Mouse (Mus musculus): ENCODE results near the gene Ifitm6.
"Not testable (repeated sequence)": the region's sequence is repeated elsewhere in the genome, so short reads cannot be mapped to it uniquely, and the experiment has no call there.

Gene Ifitm6

DNA sequence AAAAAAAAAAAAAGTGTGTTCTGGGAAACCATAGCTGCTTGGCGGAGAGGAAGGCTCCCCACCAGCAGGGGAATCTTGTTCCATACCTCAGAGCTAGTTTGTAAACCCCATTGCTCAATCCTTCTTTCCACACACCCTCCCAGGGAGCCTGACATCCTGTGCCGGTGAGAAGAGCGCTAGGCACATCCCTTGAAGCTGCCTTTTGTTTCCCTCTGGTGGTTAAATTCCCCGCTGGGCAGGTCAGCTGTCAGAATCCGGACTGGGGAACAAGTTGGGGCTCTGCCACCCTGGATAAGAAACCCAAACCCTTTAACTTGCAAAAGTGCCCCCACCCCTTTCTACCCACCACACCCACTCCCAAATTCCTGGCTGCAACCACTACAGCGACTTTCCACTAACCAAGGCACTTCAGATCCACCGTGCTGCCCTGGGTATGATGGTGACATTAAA lies 9.4 kb downstream of the Ifitm6 start:
- DNase-seq = no peak

GRCm38 (mm10) chr7:141006914-141007313 lies 10.8 kb downstream of the Ifitm6 start:
- no peak for DNase-seq

DNA sequence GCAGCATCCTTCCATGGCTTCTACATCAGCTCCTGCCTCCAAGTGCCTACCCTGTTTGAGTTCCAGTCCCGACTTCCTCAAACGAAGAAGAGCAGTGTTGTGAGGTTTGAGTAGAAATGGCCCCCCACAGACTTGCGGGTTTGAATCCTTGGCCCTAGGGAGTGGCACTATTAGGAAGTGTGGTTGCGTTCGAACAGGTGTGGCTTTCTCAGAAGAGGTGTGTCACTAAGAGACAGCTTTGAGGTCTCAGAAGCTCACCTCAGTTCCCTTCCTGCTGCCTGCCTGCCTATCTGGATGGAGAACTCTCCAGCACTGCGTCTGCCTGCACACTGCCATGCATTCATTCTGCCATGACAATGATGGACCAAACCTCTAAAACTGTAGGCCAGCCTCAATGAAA lies 11.3 kb downstream of the Ifitm6 start:
- no peak for DNase-seq

DNA sequence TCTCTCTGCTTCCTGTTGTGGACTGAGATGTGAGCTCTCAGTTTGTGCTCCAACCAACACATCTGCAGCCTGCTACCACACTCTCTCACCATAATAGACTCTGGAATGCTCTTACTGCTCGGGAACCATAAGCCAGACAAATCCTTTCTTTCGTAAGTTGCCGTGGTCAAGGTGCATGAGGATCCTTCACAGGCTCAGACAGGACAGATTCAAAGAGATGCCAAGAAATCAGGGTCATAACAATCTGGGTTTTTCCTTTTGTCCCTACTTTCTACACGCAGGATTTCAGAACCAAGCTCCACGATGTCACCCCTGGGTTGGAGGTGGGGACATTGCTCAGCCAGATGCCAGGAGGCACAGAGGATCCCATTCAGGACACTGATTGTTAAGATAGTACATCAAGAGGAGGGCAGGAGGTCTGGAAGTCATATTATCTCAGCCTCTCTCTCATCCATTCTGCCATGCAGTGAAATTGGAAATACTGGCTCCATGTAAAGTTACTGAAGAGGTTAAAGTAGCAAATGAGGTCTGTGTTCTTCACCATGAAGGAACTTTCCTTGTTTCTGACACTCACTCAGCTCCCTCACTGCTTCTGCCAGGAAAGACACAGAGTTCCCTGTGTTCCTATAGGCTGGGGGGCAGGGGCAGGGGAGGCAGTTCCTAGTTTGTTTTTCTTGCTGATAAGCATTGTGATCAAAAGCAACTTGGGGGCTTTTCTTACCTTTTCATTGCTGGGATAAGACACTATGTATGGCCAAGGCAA lies 14.3 kb downstream of the Ifitm6 start:
- DNase-seq = no peak

GRCm38 (mm10) chr7:141000881-141001708 lies 16.6 kb downstream of the Ifitm6 start:
- DNase-seq = no peak

GRCm38 (mm10) chr7:140998853-140999700 lies 18.6 kb downstream of the Ifitm6 start:
- DNase-seq = no peak

GRCm38 (mm10) chr7:140997817-140998216 lies 19.9 kb downstream of the Ifitm6 start:
- no peak for DNase-seq

DNA sequence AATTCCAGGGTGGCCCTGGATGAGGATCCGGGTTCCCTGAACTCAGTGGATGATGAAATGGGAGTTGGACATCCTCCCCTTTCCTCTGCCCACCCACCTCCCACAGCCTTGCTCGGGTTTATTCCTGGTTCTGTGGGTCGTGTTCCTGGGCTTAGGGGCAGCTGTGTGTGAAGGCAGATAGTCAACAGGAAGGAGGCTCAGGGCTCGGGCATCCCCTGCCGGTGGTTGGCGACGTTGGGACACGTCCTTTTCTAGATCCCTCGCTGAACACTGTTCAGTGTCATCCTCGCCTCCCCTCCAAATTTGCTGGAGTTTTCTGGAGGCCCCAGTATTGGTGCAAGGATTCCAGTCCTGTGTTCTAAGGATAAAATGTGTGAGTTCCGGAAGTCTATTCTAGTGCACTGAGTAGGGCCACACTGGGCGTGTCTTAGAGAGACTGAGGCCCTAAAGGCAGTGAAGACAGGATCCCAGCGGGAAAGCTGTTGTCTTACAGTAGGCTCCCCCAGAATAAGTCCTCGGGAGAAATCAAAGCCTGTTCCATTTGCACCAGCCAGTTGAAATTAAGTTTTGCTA lies 26.5 kb downstream of the Ifitm6 start:
- DNase-seq = no peak

DNA sequence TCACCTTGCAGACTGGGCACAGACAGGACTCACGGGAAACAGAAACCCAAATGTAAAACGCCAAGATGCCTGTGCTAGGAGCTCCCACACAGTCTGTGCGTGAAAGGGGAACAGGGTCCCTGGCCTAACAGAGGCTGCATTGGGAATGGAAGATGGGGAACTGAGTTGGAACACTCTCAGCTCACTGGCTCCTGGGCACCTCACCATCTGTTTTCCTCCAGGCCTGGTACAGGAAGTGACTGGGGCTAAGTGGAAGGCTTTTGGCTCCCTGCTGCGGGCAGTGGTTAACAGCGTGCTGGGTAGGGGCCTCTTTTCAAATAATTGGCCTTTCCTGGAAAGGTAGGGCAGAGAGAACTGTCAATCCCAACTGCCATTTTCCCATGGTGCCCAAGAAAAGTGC lies 27.1 kb downstream of the Ifitm6 start:
- no peak for DNase-seq

GRCm38 (mm10) chr7:140990185-140990584 lies 27.5 kb downstream of the Ifitm6 start:
- DNase-seq = no peak

GRCm38 (mm10) chr7:140989022-140989421 lies 28.7 kb downstream of the Ifitm6 start:
- DNase-seq = no peak

DNA sequence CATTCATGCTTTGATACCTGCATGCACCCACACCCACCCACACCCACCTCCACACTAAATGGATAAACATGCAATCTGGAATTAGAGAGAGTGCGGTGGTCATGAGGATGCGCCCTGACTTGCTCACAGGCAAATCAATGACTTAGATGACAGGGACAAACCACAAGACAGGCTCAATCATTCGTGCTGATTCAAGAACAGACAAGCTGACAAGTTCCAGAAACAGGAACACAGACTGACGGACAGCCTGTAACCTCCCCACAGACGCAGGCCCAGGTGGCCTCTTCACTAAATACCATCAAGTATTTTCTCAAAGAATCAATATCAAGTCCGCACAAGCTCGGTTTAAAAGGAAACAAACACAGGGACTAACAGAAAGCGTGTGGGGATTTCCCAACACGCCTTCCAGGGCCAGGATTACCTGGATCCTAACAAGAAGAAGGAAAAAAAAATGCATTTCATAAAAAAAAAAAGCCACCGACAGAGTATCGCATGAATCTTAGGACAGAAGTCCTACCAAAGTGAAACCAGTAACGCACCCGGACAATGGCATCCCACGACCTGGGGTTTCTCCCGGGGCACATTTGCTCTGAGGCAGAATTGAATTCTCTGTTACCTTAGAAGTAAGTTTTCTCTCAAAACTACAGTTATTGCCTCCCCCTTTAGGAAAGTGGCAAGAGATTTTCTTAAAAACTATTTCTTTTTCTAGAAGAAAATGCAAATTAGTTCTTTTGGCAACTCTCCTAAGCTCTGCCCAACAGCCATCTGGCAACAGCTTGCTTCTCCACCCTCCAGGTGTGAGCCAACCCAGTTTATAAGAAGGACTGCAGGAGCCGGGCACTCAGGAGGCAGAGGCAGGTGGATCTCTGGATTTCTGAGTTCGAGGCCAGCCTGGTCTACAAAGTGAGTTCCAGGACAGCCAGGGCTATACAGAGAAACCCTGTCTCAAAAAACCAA lies 30.3 kb downstream of the Ifitm6 start:
- DNase-seq = no peak

GRCm38 (mm10) chr7:140982971-140983370 lies 34.8 kb downstream of the Ifitm6 start:
- DNase-seq = no peak

- no peak for DNase-seq
Observed at GRCm38 (mm10) chr7:140981704-140982103, 36.0 kb downstream of the Ifitm6 start.

- DNase-seq = not testable (repeated sequence)
Observed at GRCm38 (mm10) chr7:140976720-140977119, 41.0 kb downstream of the Ifitm6 start.

DNA sequence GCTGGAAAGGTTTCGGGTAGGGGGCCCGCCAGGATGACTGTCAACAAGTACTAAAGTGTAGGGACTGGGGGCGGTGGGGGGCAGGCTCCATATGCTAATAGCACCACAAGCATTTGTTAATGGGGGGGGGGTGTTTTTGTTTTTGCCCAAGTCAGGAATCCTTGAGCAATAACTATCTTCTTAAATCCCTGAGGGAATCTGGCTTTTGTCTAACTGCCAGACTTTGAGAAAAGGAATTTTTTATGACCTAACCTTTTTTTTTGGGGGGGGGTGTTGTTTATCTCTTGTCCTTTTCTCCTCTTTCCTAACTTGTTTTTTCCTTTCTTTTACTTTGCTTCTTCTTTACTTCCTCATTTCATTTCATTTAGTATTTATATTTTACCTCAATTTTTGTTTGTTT lies 42.3 kb downstream of the Ifitm6 start:
- DNase-seq = no peak

- DNase-seq = no peak
Observed at GRCm38 (mm10) chr7:140974940-140975339, 42.8 kb downstream of the Ifitm6 start.

DNA sequence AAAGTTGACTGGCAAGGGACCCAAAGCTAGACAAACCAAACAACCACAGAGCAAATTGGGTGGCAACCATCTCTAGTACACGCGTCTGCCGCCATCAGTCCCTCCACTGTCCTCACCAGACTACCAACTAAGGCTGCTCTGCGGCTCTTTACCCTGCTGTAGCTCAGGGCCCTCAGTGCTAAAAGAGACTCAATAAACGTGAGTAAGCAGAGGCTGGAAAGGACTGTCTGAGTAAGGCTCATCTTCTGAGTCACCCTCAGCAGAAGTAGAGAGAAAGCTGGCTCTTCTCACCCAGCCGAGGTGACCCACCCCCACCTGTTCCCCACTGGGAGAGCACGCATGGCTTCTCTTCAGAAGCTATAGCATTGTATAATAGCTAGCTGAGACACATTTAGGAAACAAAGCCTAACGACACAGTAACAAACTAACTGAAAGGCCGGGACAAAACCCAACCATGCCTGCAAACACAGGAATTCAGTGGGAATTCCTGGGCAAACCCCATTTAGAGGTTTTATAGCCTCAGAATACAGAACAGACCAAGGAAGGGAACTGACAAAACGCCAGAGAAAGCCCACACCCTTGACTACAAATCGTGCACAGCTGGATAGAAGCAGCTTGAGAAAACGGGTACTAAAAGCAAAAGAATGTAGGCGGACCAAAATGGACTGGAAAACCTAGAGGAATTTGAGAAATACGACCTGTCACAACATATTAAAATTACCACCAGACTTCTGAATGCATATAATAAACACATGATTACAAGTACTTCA lies 44.1 kb downstream of the Ifitm6 start:
- no peak for DNase-seq

DNA sequence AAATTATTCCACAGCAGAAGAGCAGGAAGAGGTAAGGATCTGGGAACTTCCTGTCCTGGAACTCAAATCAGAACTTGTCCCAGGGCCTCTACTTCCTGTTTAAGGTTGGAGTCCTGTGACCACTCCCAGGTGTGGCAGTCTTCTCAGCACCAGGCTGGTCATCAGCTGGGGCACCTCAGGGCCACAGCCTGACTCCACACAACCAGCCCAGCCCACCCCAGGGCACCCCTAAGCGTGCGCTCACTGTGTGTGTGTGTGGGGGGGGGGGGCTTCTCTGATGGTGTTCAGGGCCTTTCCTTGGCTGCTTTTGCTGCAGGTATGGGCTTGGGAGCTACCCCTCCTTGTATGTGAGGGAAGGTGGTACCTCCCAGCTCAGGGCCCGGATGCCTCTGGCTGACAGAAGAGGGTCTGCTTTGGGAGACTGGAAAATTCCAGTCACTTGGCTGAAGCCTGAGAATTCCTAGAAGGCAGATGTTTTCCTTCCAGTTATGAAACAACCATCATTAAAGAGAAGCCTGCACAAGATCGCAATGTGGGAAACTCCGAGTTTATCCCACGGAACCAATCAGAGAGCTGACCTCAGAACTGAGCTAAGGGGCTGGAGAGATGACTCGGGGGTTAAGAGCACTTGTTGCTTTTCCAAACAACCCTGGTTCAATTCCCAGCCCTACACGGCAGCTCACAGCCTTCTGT lies 46.1 kb downstream of the Ifitm6 start:
- no peak for DNase-seq

DNA sequence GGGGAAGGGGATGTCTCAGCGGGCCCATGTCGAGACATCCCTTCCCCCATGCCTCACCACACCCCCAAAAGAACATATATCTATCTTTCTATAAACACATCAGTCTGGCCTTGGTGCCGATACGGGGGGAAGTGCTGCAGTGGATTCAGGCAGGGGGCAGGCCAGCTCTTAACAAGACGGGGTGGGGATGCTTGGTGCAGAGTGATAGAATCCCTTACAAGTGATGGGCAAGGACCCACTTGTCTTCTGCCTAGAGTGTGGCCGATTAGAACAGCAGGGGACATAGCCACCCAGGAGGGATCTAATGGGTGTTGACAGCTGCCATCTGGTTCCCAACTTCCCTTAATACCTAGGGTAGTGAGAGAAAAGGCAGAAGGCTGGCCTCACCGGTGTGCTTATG lies 46.8 kb downstream of the Ifitm6 start:
- DNase-seq = no peak
